ENCODE assay signal across 8 mouse cellular contexts in genomic region chr1:93445822-93446162, GRCm38 (mm10). TPM values are rescaled to one million over a fixed set of nuclear protein-coding genes. Genes with fewer than 3 reads are reported as not detected.
A peak's percentile ranks its signal among the peaks of the same experiment; 100 is the strongest.
DNase-seq lines count a peak whose midpoint lies in the region; ATAC-seq and TF ChIP-seq lines count a peak whose summit lies in the region.

No protein-coding gene starts in this region.

- WGBS in embryonic facial prominence, embryonic 11.5 days, result 16% methylated on average over 3 of the region's 3 CpGs
- WGBS in intestine, embryonic 15.5 days, result 6% methylated on average over 3 of the region's 3 CpGs
- 10% methylated on average over 3 of the region's 3 CpGs for WGBS in neural tube, embryonic 13.5 days

- no peaks in the 10 kb centered on the region; the same call in 1 of the 2 replicates for H3K4me1 ChIP-seq in embryonic facial prominence, embryonic 11.5 days (ENCODE audit: control insufficient read depth, insufficient read depth, low read length)
- H3K4me1 ChIP-seq in intestine, embryonic 15.5 days (replicated peaks), result peaks cover 12% of the 10 kb centered on the region
- peaks cover 24% of the 10 kb centered on the region for H3K4me1 ChIP-seq in neural tube, embryonic 13.5 days (replicated peaks)

- peak overlapping the region; percentile 86 for H3K4me3 ChIP-seq in left cerebral cortex, adult 2 months
- peak overlapping the region; percentile 78 for H3K4me3 ChIP-seq in embryonic facial prominence, embryonic 11.5 days (ENCODE audit: low read depth, low read length)
- H3K4me3 ChIP-seq in intestine, embryonic 15.5 days (replicated peaks), result peak overlapping the region; percentile 78
- H3K4me3 ChIP-seq in neural tube, embryonic 13.5 days, result peak overlapping the region; percentile 77

- H3K9ac ChIP-seq in embryonic facial prominence, embryonic 11.5 days (replicated peaks; ENCODE audit: low read length), result peak overlapping the region; percentile 86
- peak overlapping the region; percentile 87 for H3K9ac ChIP-seq in intestine, embryonic 15.5 days
- H3K9ac ChIP-seq in neural tube, embryonic 13.5 days, result peak overlapping the region; percentile 83

- DNase-seq in left cerebral cortex, adult 2 months (ENCODE audit: extremely low spot score in 1 of 2, low spot score in 2 of 2), result no peak
- no peak for DNase-seq in left cerebral cortex, adult 9 months (ENCODE audit: low spot score in 2 of 2)
- DNase-seq in embryonic facial prominence, embryonic 11.5 days (ENCODE audit: low spot score), result no peak
- DNase-seq in ovary, adult 18-20 months (ENCODE audit: low spot score), result no peak
- DNase-seq in urinary bladder, adult 18-20 months (ENCODE audit: low spot score in 2 of 2), result no peak
- no peak for DNase-seq in embryo, embryonic 11 days

- H3K27me3 ChIP-seq in embryonic facial prominence, embryonic 11.5 days (ENCODE audit: control insufficient read depth, insufficient read depth, low read length), result no peaks in the 10 kb centered on the region
- H3K27me3 ChIP-seq in intestine, embryonic 15.5 days (replicated peaks), result no peaks in the 10 kb centered on the region
- no peaks in the 10 kb centered on the region for H3K27me3 ChIP-seq in neural tube, embryonic 13.5 days

- peak overlapping the region; percentile 84 for H3K27ac ChIP-seq in left cerebral cortex, adult 2 months
- no peak overlapping the region for H3K27ac ChIP-seq in embryonic facial prominence, embryonic 11.5 days (replicated peaks; ENCODE audit: low read depth, low read length)
- peak overlapping the region; percentile 93 for H3K27ac ChIP-seq in intestine, embryonic 15.5 days
- peak overlapping the region; percentile 74 for H3K27ac ChIP-seq in neural tube, embryonic 13.5 days (replicated peaks)

- no peak for TF ChIP-seq CTCF in left cerebral cortex, adult 2 months (IDR thresholded peaks at IDR 0.05)

- intact Hi-C loops in left cerebral cortex, adult 2 months (cut with DNase I), result loop anchor here (1.0 kb wide), 1 partner anchor 33 kb away; the partner anchor contains the start of gene Hdlbp

- H3K9me3 ChIP-seq in embryonic facial prominence, embryonic 11.5 days (replicated peaks; ENCODE audit: control insufficient read depth, low read length), result no peaks in the 10 kb centered on the region
- H3K9me3 ChIP-seq in intestine, embryonic 15.5 days, result no peaks in the 10 kb centered on the region
- H3K9me3 ChIP-seq in neural tube, embryonic 13.5 days, result no peaks in the 10 kb centered on the region

- 0 out of 2 replicates have a peak, but pooled peaks have one; percentile 12 for ATAC-seq in embryonic facial prominence, embryonic 11.5 days (replicated peaks; ENCODE audit: insufficient number of reproducible peaks, low FRiP score, low TSS enrichment, low read depth)
- ATAC-seq in intestine, embryonic 15.5 days, result peak; percentile 52
- ATAC-seq in neural tube, embryonic 13.5 days (ENCODE audit: low read depth), result peak; percentile 36; the same call in 1 of the 2 replicates

- no peaks in the 10 kb centered on the region for H3K36me3 ChIP-seq in embryonic facial prominence, embryonic 11.5 days (replicated peaks; ENCODE audit: control insufficient read depth, insufficient read depth, low read depth, low read length)
- no peaks in the 10 kb centered on the region; the same call in 1 of the 2 replicates for H3K36me3 ChIP-seq in intestine, embryonic 15.5 days
- 0 out of 2 replicates have a peak, but pooled peaks cover 3% of the 10 kb centered on the region for H3K36me3 ChIP-seq in neural tube, embryonic 13.5 days

- peak overlapping the region; percentile 86 for H3K4me2 ChIP-seq in embryonic facial prominence, embryonic 11.5 days (ENCODE audit: low read depth, low read length)
- H3K4me2 ChIP-seq in intestine, embryonic 15.5 days (replicated peaks), result peak overlapping the region; percentile 65
- peak overlapping the region; percentile 99 for H3K4me2 ChIP-seq in neural tube, embryonic 13.5 days

RNA-seq across cellular contexts. Expression of gene Hdlbp, which starts 32.8 kb away (rescaled TPM):
- 100 to 1,000 TPM; 163 to 165 TPM for total RNA-seq in left cerebral cortex, adult 2 months (2021)
- 106 TPM in 2 replicates for polyA plus RNA-seq in embryonic facial prominence, embryonic 11.5 days (2014; fragmentation: Nextera tagmentation; extraction: Ambion mirVana)
- polyA plus RNA-seq in intestine, embryonic 15.5 days (2015; fragmentation: Nextera tagmentation; extraction: Ambion mirVana), result 175 and 185 TPM in 2 replicates
- polyA plus RNA-seq in neural tube, embryonic 13.5 days (2015; fragmentation: Nextera tagmentation; extraction: Ambion mirVana), result 83.9 and 85.7 TPM in 2 replicates
